Mouse (Mus musculus) spleen, postnatal 14 days (tissue): Measurements from ENCODE around the gene Slc25a51.

ENCODE experiments used
- DNase-seq, 2 experiments: peaks; one replicate each; pipeline ENCODE4 v3.0.0; 2021 to 2022; ENCODE audit warnings: low spot score in 2 of 2

Gene Slc25a51

GRCm38 (mm10) chr4:45426724-45427457 lies 18.3 kb upstream of the Slc25a51 start:
- no peak for DNase-seq

GRCm38 (mm10) chr4:45423406-45423805 lies 14.8 kb upstream of the Slc25a51 start:
- DNase-seq = no peak

- DNase-seq = no peak
Measured at GRCm38 (mm10) chr4:45422640-45423039, 14.1 kb upstream of the Slc25a51 start.

- no peak for DNase-seq
Measured at GRCm38 (mm10) chr4:45421519-45422260, 13.1 kb upstream of the Slc25a51 start.

GRCm38 (mm10) chr4:45420733-45421132 lies 12.2 kb upstream of the Slc25a51 start:
- no peak for DNase-seq

GRCm38 (mm10) chr4:45419051-45419450 lies 10.5 kb upstream of the Slc25a51 start:
- DNase-seq = no peak

- peak in 1 of 2 experiments; percentile 47 for DNase-seq
Measured at GRCm38 (mm10) chr4:45418229-45418950, 9.8 kb upstream of the Slc25a51 start.

GRCm38 (mm10) chr4:45416314-45416713 lies 7.7 kb upstream of the Slc25a51 start:
- no peak for DNase-seq

- no peak for DNase-seq
Measured at GRCm38 (mm10) chr4:45413674-45414338, 5.2 kb upstream of the Slc25a51 start.

- DNase-seq = no peak
Measured at GRCm38 (mm10) chr4:45412433-45413192, 4.0 kb upstream of the Slc25a51 start.

- DNase-seq = no peak
Measured at GRCm38 (mm10) chr4:45411181-45411790, 2.7 kb upstream of the Slc25a51 start.

- peak; percentile 81 to 84 for DNase-seq
Measured at GRCm38 (mm10) chr4:45409270-45409669, 704 bp upstream of the Slc25a51 start.

GRCm38 (mm10) chr4:45407703-45408334 lies 747 bp downstream of the Slc25a51 start:
- no peak for DNase-seq

GRCm38 (mm10) chr4:45407001-45407702 lies 1.4 kb downstream of the Slc25a51 start:
- no peak for DNase-seq

GRCm38 (mm10) chr4:45406397-45406796 lies 2.2 kb downstream of the Slc25a51 start:
- DNase-seq = no peak

GRCm38 (mm10) chr4:45405315-45405714 lies 3.3 kb downstream of the Slc25a51 start:
- no peak for DNase-seq

- no peak for DNase-seq
Measured at GRCm38 (mm10) chr4:45404086-45404485, 4.5 kb downstream of the Slc25a51 start.

- DNase-seq = no peak
Measured at GRCm38 (mm10) chr4:45403499-45403878, 5.1 kb downstream of the Slc25a51 start.

GRCm38 (mm10) chr4:45402878-45403498 lies 5.6 kb downstream of the Slc25a51 start:
- peak; percentile 63 to 70 for DNase-seq
